In the genomic region with DNA sequence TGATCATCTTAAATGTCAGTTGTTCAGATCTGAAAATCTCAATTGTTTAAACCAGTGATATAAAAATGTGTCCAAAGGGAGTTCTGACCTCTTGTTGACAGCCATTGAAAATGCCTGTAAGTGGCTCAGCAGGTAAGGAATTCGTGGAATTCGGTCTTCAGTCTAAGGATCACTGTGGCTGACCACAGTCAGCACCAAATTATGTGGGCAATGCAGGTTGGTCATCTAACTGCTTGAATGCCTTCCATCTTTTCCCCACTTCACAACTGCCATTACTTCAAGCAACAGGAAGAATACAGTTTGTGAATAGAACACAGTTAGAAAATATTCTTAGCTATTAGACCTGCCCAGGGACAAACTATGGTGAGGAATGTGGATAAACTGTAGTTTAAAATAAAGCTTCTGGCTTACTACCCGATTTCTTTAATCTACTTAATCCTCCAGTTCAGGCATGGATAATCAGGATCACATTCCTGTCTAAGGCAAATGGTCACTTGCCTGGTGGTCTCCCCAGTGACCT, we compare ENCODE assay signal across 16 mouse cellular contexts. TPM values are rescaled to one million over a fixed set of nuclear protein-coding genes. Genes with fewer than 3 reads are reported as not detected.
DNase-seq lines count a peak whose midpoint lies in the region; ATAC-seq and TF ChIP-seq lines count a peak whose summit lies in the region.
"Had no signal": no experiment of that assay in that cellular context is flagged by ENCODE, and none has a peak within 500 bp of the region (broad histone marks: within the 10 kb centered on the region; RNA-seq: fewer than 3 reads in every experiment).

No protein-coding gene starts in this region.

- H3K36me3 ChIP-seq in kidney, postnatal 0 days (ENCODE audit: insufficient read depth, low read length): no peaks in the 10 kb centered on the region
- peaks cover 2% of the 10 kb centered on the region; the same call in 1 of the 2 replicates for H3K36me3 ChIP-seq in ES-Bruce4 (ENCODE audit: control insufficient read depth, insufficient read depth, low read length, poor library complexity, severe bottlenecking)
- H3K36me3 ChIP-seq: heart, embryonic 15.5 days; neural tube, embryonic 13.5 days had no signal

- DNase-seq in kidney, postnatal 0 days (ENCODE audit: low spot score): peak; percentile 10
- no peak for DNase-seq in kidney, adult 18-20 months
- DNase-seq in ZHBTc4 (ENCODE audit: low read depth, low spot score): peak; percentile 49
- peak; percentile 23 for DNase-seq in mesoderm, embryonic 11.5 days (ENCODE audit: low read depth, low spot score)
- DNase-seq in right cerebral cortex, postnatal 4 days: no peak
- DNase-seq in cerebellum, postnatal 25 days: no peak
- DNase-seq: adrenal gland, adult 8-10 months; cerebellum, adult 18-20 months; layer of hippocampus, adult 9-11 months; liver, postnatal 0 days; thymus, adult 18-20 months had no signal

- no peak for TF ChIP-seq CTCF in kidney, postnatal 0 days (IDR thresholded peaks at IDR 0.05; ENCODE audit: low read depth)
- TF ChIP-seq CTCF in ES-Bruce4 (IDR thresholded peaks at IDR 0.05; ENCODE audit: low read depth, low read length): no peak

- no peaks in the 10 kb centered on the region for H3K9me3 ChIP-seq in kidney, postnatal 0 days (replicated peaks; ENCODE audit: low read length)
- H3K9me3 ChIP-seq in ES-Bruce4 (replicated peaks; ENCODE audit: control insufficient read depth, insufficient read depth, low read length, poor library complexity, severe bottlenecking): no peaks in the 10 kb centered on the region
- H3K9me3 ChIP-seq: heart, embryonic 15.5 days; neural tube, embryonic 13.5 days had no signal

- no peak overlapping the region for H3K27ac ChIP-seq in kidney, postnatal 0 days
- peak overlapping the region; percentile 93 for H3K27ac ChIP-seq in ES-Bruce4 (ENCODE audit: insufficient read depth, low read length)
- H3K27ac ChIP-seq: heart, embryonic 15.5 days; neural tube, embryonic 13.5 days had no signal

- H3K9ac ChIP-seq in kidney, postnatal 0 days (ENCODE audit: low read depth, low read length): no peak overlapping the region
- no peak overlapping the region for H3K9ac ChIP-seq in ES-Bruce4 (ENCODE audit: low read depth, poor library complexity, severe bottlenecking)
- H3K9ac ChIP-seq: heart, embryonic 15.5 days; liver, postnatal 0 days; neural tube, embryonic 13.5 days had no signal

- no peak for TF ChIP-seq POLR2A in ES-Bruce4 (IDR thresholded peaks at IDR 0.05; ENCODE audit: insufficient read depth, low read length)

- TF ChIP-seq EP300 in ES-Bruce4 (IDR thresholded peaks at IDR 0.05; ENCODE audit: insufficient read depth, low read depth, low read length): no peak

- no peak for ATAC-seq in kidney, postnatal 0 days (replicated peaks; ENCODE audit: low FRiP score, low read depth)
- ATAC-seq: forebrain, embryonic 14.5 days; inflammation-experienced regulatory T-cells, adult 6 months; liver, postnatal 0 days had no signal

- 41% methylated on average over 3 of the region's 3 CpGs for WGBS in kidney, postnatal 0 days

- no peak overlapping the region for H3K4me2 ChIP-seq in kidney, postnatal 0 days (ENCODE audit: low read length)
- H3K4me2 ChIP-seq: heart, embryonic 15.5 days; neural tube, embryonic 13.5 days had no signal

- no peak overlapping the region for H3K4me3 ChIP-seq in kidney, postnatal 0 days (replicated peaks; ENCODE audit: low read depth, low read length)
- H3K4me3 ChIP-seq in ES-Bruce4 (ENCODE audit: low read depth, low read length): no peak overlapping the region
- H3K4me3 ChIP-seq: heart, embryonic 15.5 days; neural tube, embryonic 13.5 days had no signal

- H3K4me1 ChIP-seq in kidney, postnatal 0 days (replicated peaks; ENCODE audit: insufficient read depth, low read length): no peaks in the 10 kb centered on the region
- H3K4me1 ChIP-seq in ES-Bruce4 (ENCODE audit: control insufficient read depth, insufficient read depth, low read length): peaks cover 5% of the 10 kb centered on the region
- H3K4me1 ChIP-seq: heart, embryonic 15.5 days; neural tube, embryonic 13.5 days had no signal

- H3K27me3 ChIP-seq in kidney, postnatal 0 days (ENCODE audit: insufficient read depth, low read length): no peaks in the 10 kb centered on the region
- H3K27me3 ChIP-seq in ES-Bruce4 (ENCODE audit: control insufficient read depth, insufficient read depth, low read length, poor library complexity, severe bottlenecking): no peaks in the 10 kb centered on the region
- H3K27me3 ChIP-seq: heart, embryonic 15.5 days; neural tube, embryonic 13.5 days had no signal

RNA-seq across cellular contexts. Expression of gene Pik3cb, which starts 8.4 kb away (rescaled TPM):
- polyA plus RNA-seq in kidney, postnatal 0 days (2015; fragmentation: Nextera tagmentation; extraction: Ambion mirVana): 1.3 and 1.9 TPM in 2 replicates
- polyA plus RNA-seq in ES-Bruce4 (2011; ENCODE audit: insufficient read depth, insufficient read length, low read depth, missing spikeins): 53.8 and 55.5 TPM in 2 replicates

Comparison
In these comparisons a context has a peak if more than half of its experiments do, and no peak if none do; other contexts are left out.
1. DNase-seq: peak in kidney, postnatal 0 days (single experiment), ZHBTc4 (single experiment) and mesoderm, embryonic 11.5 days (single experiment); none in kidney, adult 18-20 months (single experiment), right cerebral cortex, postnatal 4 days (single experiment) and cerebellum, postnatal 25 days (0 of 2).
2. RNA of gene Pik3cb, which starts 8.4 kb away (polyA plus RNA-seq): 53.8 to 55.5 TPM in ES-Bruce4; 1.3 to 1.9 TPM in kidney, postnatal 0 days; every median in the first group is over 10 times any median in the second.